Mouse (Mus musculus) olfactory bulb, adult 2 months (tissue): ENCODE measurements around the gene Dcun1d3. TPM values are rescaled to one million over a fixed set of nuclear protein-coding genes. Genes with fewer than 3 reads are reported as not detected.

Experiments
- H3K27ac ChIP-seq: fragments of 200-500 bp; 2 replicates; pipeline ENCODE4 v1.5.1; 2012; ENCODE audit warnings: low read depth, low read length; ENCODE audit not compliant: insufficient read depth
- H3K4me1 ChIP-seq: fragments of 200-500 bp; 2 replicates; pipeline ENCODE4 v1.6.1; 2012; ENCODE audit warnings: low read length; ENCODE audit not compliant: control insufficient read depth, insufficient read depth
- H3K4me3 ChIP-seq: fragments of 200-500 bp; 2 replicates; pipeline ENCODE4 v1.5.1; 2012; ENCODE audit warnings: mild to moderate bottlenecking, low read depth, low read length, moderate library complexity; ENCODE audit not compliant: insufficient read depth
- CTCF ChIP-seq: fragments of 200-500 bp; IDR thresholded peaks from 2 replicates; pipeline ENCODE4 v1.5.1; 2012; ENCODE audit warnings: low read depth, mild to moderate bottlenecking, low read length, moderate library complexity; ENCODE audit not compliant: insufficient read depth
- POLR2A ChIP-seq: fragments of 200-500 bp; IDR thresholded peaks from 2 replicates; pipeline ENCODE4 v1.6.1; 2012; ENCODE audit warnings: mild to moderate bottlenecking, low read depth, low read length, moderate library complexity; ENCODE audit not compliant: insufficient read depth
- WGBS: fragments of 180-500 bp; shearing (Covaris S2); methylation state at CpG from one replicate; pipeline ENCODE4 v1.1.7; 2018; 5-methylcytosine and 5-hydroxymethylcytosine counted together
- polyA plus RNA-seq: library from polyadenylated mRNA; stranded (reverse); fragments of >200 nt; gene quantifications from 2 replicates; pipeline ENCODE4 v1.2.4, GENCODE M21; 2012; ENCODE audit warnings: low replicate concordance; ENCODE audit not compliant: missing spikeins, insufficient read depth, insufficient read length

The Dcun1d3 gene
- polyA plus RNA-seq, 1 experiment = not detected

- Histone ChIP-seq H3K4me1 (peaks cover 2% of the 10 kb centered on the region; the same call in 1 of the 2 replicates), H3K27ac (no peak overlapping the region), H3K4me3 (no peak overlapping the region)
- WGBS = 84% methylated on average over 5 of the region's 5 CpGs
- TF ChIP-seq POLR2A (no peak), CTCF (no peak)
Measured at GRCm38 (mm10) chr7:119880345-119880744, 15.8 kb downstream of the Dcun1d3 start.

DNA sequence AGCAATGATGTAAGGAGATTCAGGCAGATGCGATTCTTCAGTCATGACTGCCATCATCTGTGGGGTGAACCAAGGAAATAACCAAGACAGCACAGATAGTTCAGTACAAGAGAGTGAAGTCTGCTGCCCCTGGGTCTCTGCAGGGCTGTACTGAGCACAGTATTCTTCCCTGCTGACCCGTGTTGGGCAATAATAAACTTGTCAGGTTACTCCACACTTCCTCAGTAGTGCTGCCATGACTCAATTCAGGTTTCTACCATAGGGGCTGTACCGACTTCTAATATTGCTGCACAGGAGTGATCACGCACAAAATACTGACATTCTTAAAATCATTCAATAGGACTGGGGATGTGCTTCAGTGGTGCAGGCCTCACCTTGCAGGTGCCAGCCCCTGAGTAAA lies 16.9 kb downstream of the Dcun1d3 start:
- Histone ChIP-seq H3K4me3 (no peak overlapping the region), H3K4me1 (peaks cover 4% of the 10 kb centered on the region; the same call in 1 of the 2 replicates), H3K27ac (no peak overlapping the region)
- no peak for TF ChIP-seq POLR2A
- no peak for TF ChIP-seq CTCF
- WGBS = 93% methylated on average over 4 of the region's 4 CpGs

GRCm38 (mm10) chr7:119875776-119876440 lies 20.2 kb downstream of the Dcun1d3 start:
- 25% methylated on average over 3 of the region's 3 CpGs for WGBS
- TF ChIP-seq CTCF = no peak
- TF ChIP-seq POLR2A = no peak
- Histone ChIP-seq H3K27ac (no peak overlapping the region), H3K4me3 (no peak overlapping the region), H3K4me1 (peaks cover 4% of the 10 kb centered on the region; the same call in 1 of the 2 replicates)

GRCm38 (mm10) chr7:119873050-119873449 lies 23.0 kb downstream of the Dcun1d3 start:
- Histone ChIP-seq H3K27ac (no peak overlapping the region), H3K4me3 (no peak overlapping the region), H3K4me1 (peaks cover 4% of the 10 kb centered on the region; the same call in 1 of the 2 replicates)
- whole genome bisulfite sequencing = 66% methylated on average over 2 of the region's 2 CpGs
- TF ChIP-seq CTCF (no peak), POLR2A (no peak)

DNA sequence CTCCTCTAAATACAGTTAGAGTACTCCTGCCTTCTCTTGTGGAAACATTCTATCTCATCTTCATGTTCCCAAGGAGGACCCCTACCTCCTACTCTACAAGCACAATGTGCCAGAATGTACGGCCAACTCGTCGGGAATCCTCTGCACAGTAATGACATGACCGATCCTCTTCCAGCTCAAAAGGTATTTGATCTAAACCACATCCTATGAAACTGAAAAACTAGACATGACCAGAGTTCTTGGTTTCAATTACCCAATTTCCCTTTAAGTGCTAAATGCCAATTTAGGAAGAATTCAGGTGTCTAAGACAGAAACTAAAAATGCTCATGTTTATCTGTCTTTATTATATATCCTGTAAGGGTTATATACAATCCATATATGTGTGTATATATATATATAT lies 23.9 kb downstream of the Dcun1d3 start:
- Histone ChIP-seq H3K27ac (no peak overlapping the region), H3K4me3 (no peak overlapping the region), H3K4me1 (peaks cover 4% of the 10 kb centered on the region; the same call in 1 of the 2 replicates)
- 94% methylated on average over 4 of the region's 4 CpGs for WGBS
- no peak for TF ChIP-seq POLR2A
- no peak for TF ChIP-seq CTCF

- no peak overlapping the region for H3K27ac ChIP-seq
- peaks cover 7% of the 10 kb centered on the region for H3K4me1 ChIP-seq
- 40% methylated on average over 1 of the region's 1 CpGs for WGBS
- no peak for TF ChIP-seq POLR2A
- TF ChIP-seq CTCF = no peak
- H3K4me3 ChIP-seq = no peak overlapping the region
Measured at GRCm38 (mm10) chr7:119866136-119866535, 30.0 kb downstream of the Dcun1d3 start.

DNA sequence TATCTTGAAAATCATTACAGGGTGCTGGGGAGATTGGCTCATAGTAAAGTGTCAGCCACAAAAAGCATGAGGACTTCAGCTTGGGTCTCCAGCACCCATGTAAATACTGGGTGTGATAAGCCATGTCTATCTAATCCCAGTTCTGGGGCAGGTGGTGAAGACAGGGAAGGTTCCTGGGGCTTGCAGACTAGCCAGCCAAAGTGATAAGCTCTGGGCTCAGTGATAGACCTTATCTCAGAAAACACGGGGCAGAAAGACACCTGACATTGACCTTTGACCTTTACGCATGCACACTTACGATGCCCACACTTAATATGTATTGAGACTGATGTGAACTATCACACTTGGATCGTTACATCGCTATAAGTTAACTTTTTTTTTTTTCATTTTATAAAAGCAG lies 31.6 kb downstream of the Dcun1d3 start:
- no peak overlapping the region for H3K4me3 ChIP-seq
- no peak overlapping the region for H3K27ac ChIP-seq
- WGBS = 97% methylated on average over 5 of the region's 5 CpGs
- H3K4me1 ChIP-seq = peaks cover 9% of the 10 kb centered on the region
- TF ChIP-seq POLR2A (no peak), CTCF (no peak)

GRCm38 (mm10) chr7:119862167-119862566 lies 33.9 kb downstream of the Dcun1d3 start:
- Histone ChIP-seq H3K4me1 (peaks cover 12% of the 10 kb centered on the region), H3K27ac (peak overlapping the region; percentile 67; the same call in 1 of the 2 replicates), H3K4me3 (no peak overlapping the region)
- WGBS = 23% methylated on average over 1 of the region's 1 CpGs
- no peak for TF ChIP-seq CTCF
- TF ChIP-seq POLR2A = no peak

GRCm38 (mm10) chr7:119861335-119862091 lies 34.6 kb downstream of the Dcun1d3 start:
- H3K4me3 ChIP-seq = no peak overlapping the region
- no peak for TF ChIP-seq CTCF
- peak overlapping the region; percentile 67; the same call in 1 of the 2 replicates for H3K27ac ChIP-seq
- 35% methylated on average over 6 of the region's 6 CpGs for WGBS
- peaks cover 12% of the 10 kb centered on the region for H3K4me1 ChIP-seq

GRCm38 (mm10) chr7:119860971-119861334 lies 35.1 kb downstream of the Dcun1d3 start:
- Histone ChIP-seq H3K4me3 (no peak overlapping the region), H3K4me1 (peaks cover 12% of the 10 kb centered on the region), H3K27ac (no peak overlapping the region)
- no peak for TF ChIP-seq POLR2A
- no peak for TF ChIP-seq CTCF
